Mouse (Mus musculus) bone marrow, adult 2 months (tissue): ENCODE results near the gene Scd2.

Source experiments
- CTCF ChIP-seq: fragments of 200-500 bp; IDR thresholded peaks from 2 replicates; pipeline ENCODE4 v1.5.1; 2011; ENCODE audit warnings: low read length, control low read depth; ENCODE audit not compliant: control insufficient read depth, insufficient read depth
- POLR2A ChIP-seq: fragments of 200-500 bp; IDR thresholded peaks from 2 replicates; pipeline ENCODE4 v1.6.1; 2011; ENCODE audit warnings: low read depth, mild to moderate bottlenecking, control low read depth, low read length, borderline replicate concordance; ENCODE audit not compliant: control insufficient read depth

DNA sequence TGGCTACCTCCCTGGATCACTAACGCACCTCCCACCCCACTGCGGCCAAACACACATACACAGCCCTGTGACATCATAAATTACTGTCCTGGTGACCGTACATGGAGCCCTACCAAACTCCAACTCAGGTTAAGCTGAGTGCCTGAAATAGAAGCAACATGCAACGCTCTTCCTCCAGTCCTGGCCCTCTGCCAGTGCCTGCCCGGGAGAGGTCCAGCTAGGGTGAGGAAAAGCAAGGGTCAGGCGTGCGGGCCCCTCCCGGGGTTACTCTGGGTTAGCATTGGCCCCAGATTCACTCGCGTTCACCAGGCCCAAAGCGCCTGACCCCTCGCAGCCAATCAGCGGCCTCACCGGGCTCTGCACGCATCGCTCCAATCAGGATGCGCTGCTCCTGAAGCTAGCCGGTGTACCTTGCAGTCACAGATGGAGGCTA is 20.9 kb downstream of the Scd2 start:
- TF ChIP-seq POLR2A (no peak), CTCF (no peak)
